Mouse (Mus musculus): ENCODE data around the gene Samd8. TPM values are rescaled to one million over a fixed set of nuclear protein-coding genes. Genes with fewer than 3 reads are reported as not detected.

Gene Samd8
- total RNA-seq, 2 experiments from 2014 or later, result 22.4 to 22.8 TPM

DNA sequence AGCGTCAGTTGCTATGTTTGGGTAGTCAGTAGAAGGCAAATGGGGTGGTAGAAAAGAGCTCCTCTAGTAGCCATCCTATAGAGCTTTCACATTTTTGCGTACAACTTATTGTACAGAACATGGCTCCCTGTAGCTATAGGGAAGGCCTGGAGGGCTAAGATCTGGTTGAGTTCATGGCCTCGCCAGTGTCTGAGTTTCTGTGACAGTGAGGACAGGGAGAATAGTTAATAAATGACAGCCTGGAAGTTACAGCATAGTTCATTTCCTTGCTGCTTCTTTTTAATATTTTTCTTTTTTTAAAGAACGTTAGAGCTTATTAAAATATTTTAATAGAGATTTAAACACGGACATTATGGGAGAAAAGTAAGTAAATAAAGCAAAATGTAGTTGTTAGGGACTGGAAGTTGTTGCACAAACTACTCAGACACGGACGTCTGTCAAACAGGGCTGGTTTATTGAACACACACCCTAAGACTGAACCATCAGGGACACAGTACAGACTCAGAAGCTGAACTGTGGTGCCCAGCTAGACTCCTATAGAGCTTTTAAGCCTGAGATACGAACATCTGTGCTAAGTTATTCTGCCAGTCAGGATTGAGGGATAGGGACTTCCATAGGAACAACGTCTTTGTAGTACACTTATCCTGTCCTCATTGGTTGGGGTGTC is 40.4 kb downstream of the Samd8 start:
- DNase-seq (ENCODE audit: low spot score in 2 of 2), result no peak

GRCm38 (mm10) chr14:21791722-21792121 is 41.4 kb downstream of the Samd8 start:
- DNase-seq (ENCODE audit: low spot score in 2 of 2), result no peak

DNA sequence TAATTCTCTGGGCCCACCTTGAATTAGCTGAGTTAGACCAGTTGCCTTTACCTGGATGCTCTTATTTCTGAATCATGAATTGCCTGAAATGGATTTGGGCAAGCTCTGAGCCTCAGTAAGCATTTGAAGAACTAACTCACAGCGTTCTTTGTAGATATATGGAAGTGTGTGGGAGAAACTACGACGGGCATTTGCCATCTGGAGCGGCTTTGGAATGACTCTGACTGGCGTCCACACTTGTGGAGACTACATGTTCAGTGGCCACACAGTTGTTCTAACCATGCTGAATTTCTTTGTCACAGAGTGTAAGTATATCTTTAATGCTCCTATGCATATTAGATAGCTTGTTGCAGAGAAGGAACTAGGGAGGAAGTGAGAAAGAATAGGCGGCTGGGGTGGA is 41.9 kb downstream of the Samd8 start:
- DNase-seq (ENCODE audit: low spot score in 2 of 2), result no peak

GRCm38 (mm10) chr14:21800641-21801040 is 50.3 kb downstream of the Samd8 start:
- no peak for DNase-seq (ENCODE audit: low spot score in 2 of 2)

DNA sequence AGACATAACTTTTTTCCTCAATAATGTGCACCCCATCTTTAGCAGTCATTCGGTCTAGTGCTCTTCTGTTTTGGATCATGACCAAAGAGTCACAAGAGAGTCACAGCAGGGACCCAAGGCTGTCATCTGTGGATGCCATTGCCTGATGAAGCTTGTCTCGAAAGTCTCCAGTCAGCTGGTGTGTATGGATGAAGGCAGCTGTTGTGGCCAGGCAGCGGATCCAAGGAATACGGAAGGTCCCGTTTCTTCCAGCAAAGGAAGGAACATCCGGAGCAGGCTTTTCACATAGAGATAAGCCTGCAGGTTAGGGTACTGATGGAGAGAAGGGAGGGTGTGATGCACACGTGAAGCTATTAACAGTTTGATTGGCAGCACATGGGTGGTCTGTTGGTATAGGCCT is 51.3 kb downstream of the Samd8 start:
- DNase-seq (ENCODE audit: low spot score in 2 of 2), result no peak

DNA sequence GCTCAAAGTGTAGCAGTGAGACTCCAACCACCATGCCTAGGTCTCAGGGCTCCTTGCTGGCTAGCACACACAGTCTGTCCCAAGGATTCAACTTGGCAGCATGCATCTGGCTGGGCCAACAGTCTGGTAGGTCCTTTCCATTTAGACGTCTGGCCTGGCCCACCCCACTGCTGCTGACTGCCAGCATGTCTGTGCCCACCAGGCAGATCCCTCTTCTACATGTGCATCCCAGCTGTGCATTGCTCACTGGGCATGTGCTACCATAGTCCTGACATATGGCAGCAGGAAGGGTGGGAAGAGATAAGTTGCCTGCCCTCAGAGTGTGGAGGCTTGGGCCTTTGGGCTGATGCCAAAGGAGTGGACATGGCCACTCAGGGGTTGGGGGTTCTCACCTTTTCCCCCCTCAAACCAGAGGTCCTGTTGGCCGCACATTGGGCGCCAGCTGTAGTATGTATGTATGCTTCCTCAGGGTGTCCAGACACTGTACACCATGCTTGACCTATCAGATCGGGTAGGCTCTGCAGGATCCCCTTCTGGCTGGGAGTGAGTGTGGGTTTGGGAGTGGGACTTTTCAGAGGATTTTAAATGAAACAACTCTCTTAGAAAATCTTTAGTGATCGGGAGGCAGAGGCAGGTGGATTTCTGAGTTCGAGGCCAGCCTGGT is 52.3 kb downstream of the Samd8 start:
- no peak for DNase-seq (ENCODE audit: low spot score in 2 of 2)

DNA sequence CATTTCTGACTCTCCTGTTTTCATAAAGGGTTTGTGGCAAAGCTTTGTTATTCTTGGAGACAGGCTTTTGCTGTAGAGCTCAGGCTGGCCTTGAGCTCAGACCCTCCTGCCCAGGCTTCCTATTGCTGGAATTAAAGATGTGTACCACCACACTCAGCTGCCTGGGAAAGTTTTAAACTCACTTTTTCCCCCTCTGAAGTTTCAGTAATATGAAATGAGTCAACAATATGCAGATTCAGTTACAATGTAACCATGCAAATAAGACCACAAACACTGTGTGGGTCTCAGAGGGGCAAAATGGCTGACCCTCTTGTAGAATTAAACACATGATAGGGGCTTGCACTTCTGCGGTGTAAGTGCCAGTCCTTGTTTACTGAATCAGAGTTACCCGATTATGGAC is 55.9 kb downstream of the Samd8 start:
- no peak for DNase-seq (ENCODE audit: low spot score in 2 of 2)

GRCm38 (mm10) chr14:21806631-21807160 is 56.4 kb downstream of the Samd8 start:
- no peak for DNase-seq (ENCODE audit: low spot score in 2 of 2)

DNA sequence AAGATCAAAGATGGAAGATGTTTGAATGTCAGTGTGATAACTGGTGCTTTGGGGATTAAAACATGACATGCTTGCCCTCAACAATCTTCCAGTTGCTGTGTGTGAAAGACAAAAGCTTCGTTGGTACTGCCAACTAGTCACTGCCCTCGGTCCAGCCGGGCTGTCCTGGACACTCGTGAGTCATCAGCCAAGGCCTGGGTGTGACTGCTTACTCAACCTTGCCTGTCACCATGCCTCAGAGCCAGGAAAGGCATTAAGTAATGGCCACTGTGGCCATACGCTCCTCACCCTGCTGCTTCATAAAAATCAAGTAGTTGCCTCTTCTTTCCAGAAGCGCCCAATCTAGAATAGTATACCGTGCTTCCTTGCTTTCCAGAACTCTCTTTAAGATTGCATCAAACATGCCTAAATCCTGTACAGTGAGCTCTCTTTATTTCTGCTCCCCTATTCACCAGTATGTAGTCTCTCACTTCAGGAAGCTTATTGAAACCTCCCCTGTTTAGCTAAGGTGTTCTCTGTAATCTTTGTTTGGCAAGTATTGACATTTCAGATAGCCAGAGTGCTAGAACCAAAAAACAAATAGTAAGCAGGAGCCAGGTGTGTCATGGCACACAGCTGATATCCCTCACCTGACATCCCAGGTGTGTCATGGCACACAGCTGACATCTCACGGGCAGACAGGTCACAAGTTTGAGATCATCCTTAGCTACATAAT is 58.0 kb downstream of the Samd8 start:
- no peak for DNase-seq (ENCODE audit: low spot score in 2 of 2)

DNA sequence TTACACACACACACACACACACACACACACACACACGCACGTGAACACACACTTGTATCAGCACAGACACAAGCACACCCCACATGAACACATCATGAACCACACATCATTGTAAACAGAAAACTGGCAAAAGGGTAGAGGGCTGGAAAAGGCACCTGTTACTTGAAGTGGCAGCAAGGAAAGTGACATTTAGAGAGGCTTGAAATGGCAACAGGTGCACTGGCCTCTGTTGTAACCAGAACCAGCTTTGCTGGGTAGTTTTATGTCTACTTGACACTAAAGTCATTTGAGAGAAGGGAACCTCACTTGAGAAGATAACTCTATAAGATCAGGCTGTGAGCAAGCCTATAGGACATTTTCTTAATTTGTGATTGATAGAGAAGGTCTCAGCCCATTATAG is 59.1 kb downstream of the Samd8 start:
- DNase-seq (ENCODE audit: low spot score in 2 of 2), result no peak

DNA sequence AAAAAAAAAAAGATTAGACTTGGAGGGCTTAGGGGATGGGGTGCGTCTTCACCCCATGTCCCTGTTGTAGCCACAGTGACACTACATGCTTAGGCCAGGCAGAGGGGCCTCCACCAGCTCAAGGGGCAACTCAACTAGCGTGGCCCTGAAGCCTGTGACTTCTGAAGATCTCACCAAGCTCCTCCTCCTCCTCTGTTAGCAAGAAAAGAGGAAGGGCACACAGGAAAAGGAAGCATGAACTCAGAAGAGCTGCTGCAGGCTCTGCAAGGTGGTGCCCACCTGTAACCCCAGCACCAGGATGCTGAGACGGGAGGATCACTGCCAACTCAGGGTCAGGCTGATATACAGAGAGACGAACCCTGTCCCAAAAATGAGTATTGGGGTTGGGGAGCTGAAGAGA is 61.0 kb downstream of the Samd8 start:
- DNase-seq (ENCODE audit: low spot score in 2 of 2), result no peak

DNA sequence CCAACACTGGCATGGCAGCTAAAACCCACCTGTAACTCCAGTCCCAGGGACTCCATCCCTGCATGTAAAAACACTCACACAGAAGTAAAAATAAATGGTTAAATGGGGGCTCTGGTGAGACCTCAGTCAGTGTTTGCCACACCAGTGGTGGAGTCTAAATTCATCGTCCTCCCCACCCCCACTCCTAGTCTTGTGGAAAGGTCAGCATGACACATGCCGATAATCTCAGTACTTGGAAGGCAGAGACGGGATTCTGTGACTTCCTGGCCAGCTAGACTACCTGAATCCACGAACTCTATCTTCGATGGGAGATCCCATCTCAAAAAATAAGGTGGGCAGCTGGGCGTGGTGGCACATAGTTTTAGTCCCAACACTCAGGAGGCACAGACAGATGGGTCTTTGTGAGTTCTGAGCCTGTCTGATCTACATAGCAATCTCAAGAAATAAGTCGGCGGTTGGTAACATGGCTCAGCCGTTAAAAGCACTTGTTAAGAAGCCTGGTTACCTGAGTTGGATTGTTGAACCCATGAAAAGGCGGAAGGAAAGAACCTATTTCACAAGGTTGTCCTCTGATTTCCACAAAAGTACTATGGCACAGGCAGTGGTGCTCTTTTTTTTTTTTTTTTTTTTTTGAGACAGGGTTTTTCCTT is 61.5 kb downstream of the Samd8 start:
- DNase-seq (ENCODE audit: low spot score in 2 of 2), result no peak

DNA sequence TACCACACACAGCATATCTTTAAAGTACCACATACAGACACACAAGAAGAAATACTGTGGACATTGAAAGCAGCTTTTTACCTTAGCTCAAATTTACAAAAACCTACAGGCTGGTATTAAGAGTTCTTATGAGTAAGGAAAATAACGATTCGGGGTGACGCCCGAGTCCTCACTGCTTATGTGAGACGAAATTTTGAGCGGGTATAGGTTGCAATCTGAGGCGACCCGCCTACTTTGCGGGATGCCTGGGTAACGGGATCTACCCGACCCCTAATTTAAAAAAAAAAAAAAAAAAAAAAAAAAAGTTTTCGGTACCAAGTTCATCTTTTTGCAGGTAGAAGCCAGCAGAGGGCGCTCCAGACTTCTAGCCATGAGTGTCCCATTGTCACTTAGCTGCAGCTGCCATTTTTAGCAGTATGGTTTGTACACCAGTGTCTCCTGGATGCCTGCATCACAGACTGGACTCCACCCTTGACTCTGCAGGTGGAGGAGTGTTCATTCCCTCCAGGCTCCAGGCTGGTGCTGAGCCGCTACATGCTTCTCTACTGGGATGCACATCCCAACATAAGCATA is 62.3 kb downstream of the Samd8 start:
- DNase-seq (ENCODE audit: low spot score in 2 of 2), result peak in 1 of 2 experiments; percentile 55

- no peak for DNase-seq (ENCODE audit: low spot score in 2 of 2)
These were observed 62.9 kb downstream of the Samd8 start for GRCm38 (mm10) chr14:21813216-21813615.

- DNase-seq (ENCODE audit: low spot score in 2 of 2), result no peak
These were observed 63.5 kb downstream of the Samd8 start for GRCm38 (mm10) chr14:21813847-21814246.

- no peak for DNase-seq (ENCODE audit: low spot score in 2 of 2)
These were observed 64.3 kb downstream of the Samd8 start for GRCm38 (mm10) chr14:21814606-21815005.

DNA sequence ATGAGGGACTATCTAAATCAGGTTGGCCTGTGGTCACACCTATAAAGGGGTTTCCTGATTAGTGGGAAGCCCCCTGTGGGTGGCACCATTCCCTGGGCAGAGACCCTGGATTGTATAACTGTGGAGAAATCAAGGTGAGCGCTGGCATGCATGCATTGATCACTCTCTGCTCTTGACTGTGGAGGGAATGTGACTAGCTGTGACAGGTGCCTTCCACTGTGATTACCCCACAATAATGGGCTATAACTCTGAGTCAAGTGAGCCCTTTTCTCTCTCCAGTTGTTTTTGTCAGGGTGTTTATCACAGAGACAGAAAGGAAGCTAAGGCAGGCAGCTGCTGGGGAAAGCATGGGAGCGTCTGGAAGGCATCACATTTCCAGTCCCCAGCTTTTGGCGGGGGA is 65.9 kb downstream of the Samd8 start:
- DNase-seq (ENCODE audit: low spot score in 2 of 2), result no peak

- no peak for DNase-seq (ENCODE audit: low spot score in 2 of 2)
These were observed 67.1 kb downstream of the Samd8 start for GRCm38 (mm10) chr14:21817453-21817852.

DNA sequence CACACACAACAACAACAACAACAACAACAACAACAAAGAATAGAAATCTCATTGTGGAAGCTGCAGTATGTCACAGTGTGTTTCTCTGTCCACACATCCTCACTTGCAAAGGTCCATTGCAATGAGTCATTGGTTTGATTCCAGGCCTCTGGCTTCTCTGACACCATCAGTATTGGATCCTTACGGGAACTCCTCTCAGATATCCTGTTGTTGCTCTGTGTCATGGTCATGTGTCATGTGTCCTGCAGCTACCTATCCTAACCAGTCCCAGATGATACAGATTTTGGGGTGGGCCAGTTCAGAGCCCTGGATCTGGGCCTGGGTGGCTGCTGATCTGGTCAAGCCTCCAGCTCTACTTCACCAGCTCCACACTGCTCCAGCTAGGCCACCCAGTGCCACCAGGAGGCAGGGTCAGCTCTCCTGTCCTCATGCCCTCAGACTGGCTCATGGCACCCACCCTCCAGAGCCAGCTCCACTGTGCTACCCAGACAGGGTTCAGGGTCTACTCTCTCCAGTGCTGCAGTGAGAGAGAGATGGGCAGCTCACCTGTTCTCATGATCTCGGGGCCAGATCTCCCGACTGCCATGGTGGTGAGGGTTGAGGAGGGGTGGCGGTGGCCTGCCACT is 70.7 kb downstream of the Samd8 start:
- no peak for DNase-seq (ENCODE audit: low spot score in 2 of 2)

- no peak for DNase-seq (ENCODE audit: low spot score in 2 of 2)
These were observed 72.0 kb downstream of the Samd8 start for GRCm38 (mm10) chr14:21822307-21822706.

All from gastrocnemius, postnatal 4 days (tissue).